Mouse (Mus musculus) erythroblast, embryonic 14.5 days (primary cell): ENCODE data around the gene Gm10837.

Experiments
- GATA1 ChIP-seq: IDR thresholded peaks from 2 replicates; pipeline ENCODE4 v1.6.1; 2012; ENCODE audit warnings: low read length, inconsistent platforms, mixed read lengths
- TAL1 ChIP-seq: IDR thresholded peaks from 3 replicates; pipeline ENCODE4 v1.6.1; 2012; ENCODE audit warnings: low read length, inconsistent platforms, mixed read lengths

- TF ChIP-seq GATA1: no peak
- no peak for TF ChIP-seq TAL1
Measured at GRCm38 (mm10) chr14:122471449-122472085, 18.8 kb upstream of the Gm10837 start.
